Mouse (Mus musculus) ES-E14 (cell line): ENCODE data around the gene Pdzd2. TPM values are rescaled to one million over a fixed set of nuclear protein-coding genes. Genes with fewer than 3 reads are reported as not detected.

Experiments used
- DNase-seq: peaks from one replicate; pipeline ENCODE4 v3.0.0-alpha.2; 2013; ENCODE audit warnings: low read depth, low spot score
- H3K27ac ChIP-seq: 2 replicates; pipeline ENCODE4 v1.5.1; 2012; ENCODE audit warnings: low read depth, mild to moderate bottlenecking, low read length, moderate library complexity, mixed read lengths; ENCODE audit not compliant: poor library complexity, insufficient read depth, severe bottlenecking
- H3K36me3 ChIP-seq: 2 replicates; pipeline ENCODE4 v1.6.1; 2012; ENCODE audit warnings: mild to moderate bottlenecking, low read length, moderate library complexity, mixed read lengths; ENCODE audit not compliant: control insufficient read depth, poor library complexity, insufficient read depth, severe bottlenecking
- H3K4me1 ChIP-seq, 2 experiments: fragments of 150-350 bp in 1 of 2; sonication (generic) in 1 of 2; 2 replicates each; pipeline ENCODE4 v1.6.1; 2012; ENCODE audit warnings: low read length in 2 of 2, mild to moderate bottlenecking in 1 of 2, mixed read lengths in 1 of 2; ENCODE audit not compliant: control insufficient read depth in 2 of 2, insufficient read depth in 2 of 2, poor library complexity in 1 of 2
- H3K4me3 ChIP-seq, 2 experiments: fragments of 150-350 bp in 1 of 2; sonication (generic) in 1 of 2; 2 replicates each; pipeline ENCODE4 v1.5.1; 2012; ENCODE audit warnings: low read length in 2 of 2, low read depth in 1 of 2, mild to moderate bottlenecking in 1 of 2, mixed read lengths in 1 of 2; ENCODE audit not compliant: insufficient read depth in 1 of 2, poor library complexity in 1 of 2, severe bottlenecking in 1 of 2
- H3K9ac ChIP-seq: 2 replicates; pipeline ENCODE4 v1.6.1; 2012; ENCODE audit warnings: low read depth, mild to moderate bottlenecking, low read length, mixed read lengths; ENCODE audit not compliant: poor library complexity, insufficient read depth, severe bottlenecking
- H3K9me3 ChIP-seq: fragments of 150-350 bp; sonication (generic); 2 replicates; pipeline ENCODE4 v1.6.1; 2012; ENCODE audit warnings: low read depth, mild to moderate bottlenecking, low read length; ENCODE audit not compliant: control insufficient read depth, insufficient read depth
- CHD2 ChIP-seq: IDR thresholded peaks from 2 replicates; pipeline ENCODE4 v1.6.1; 2014; ENCODE audit warnings: mild to moderate bottlenecking, low read depth, low read length, inconsistent platforms
- HCFC1 ChIP-seq: IDR thresholded peaks from 2 replicates; pipeline ENCODE4 v1.6.1; 2012; ENCODE audit warnings: low read length, inconsistent platforms, borderline replicate concordance; ENCODE audit not compliant: insufficient read depth
- MAFK ChIP-seq: IDR thresholded peaks from 2 replicates; pipeline ENCODE4 v1.6.1; 2014; ENCODE audit warnings: mild to moderate bottlenecking, low read depth, low read length, inconsistent platforms; ENCODE audit not compliant: insufficient read depth
- ZC3H11A ChIP-seq: IDR thresholded peaks from 2 replicates; pipeline ENCODE4 v1.6.1; 2012; ENCODE audit warnings: low read depth, mild to moderate bottlenecking, inconsistent platforms, low read length, borderline replicate concordance
- ZNF384 ChIP-seq: IDR thresholded peaks from 2 replicates; pipeline ENCODE4 v1.6.1; 2012; ENCODE audit warnings: low read depth, low read length, inconsistent platforms
- in situ Hi-C, 2 experiments: fragments of 600-800 bp; cut with MboI; formaldehyde crosslinking; loops; one replicate each; pipeline ENCODE4 v1.15.1; 2025; ENCODE audit warnings: low sequenced_read_pairs in 2 of 2, inconsistent platforms in 1 of 2; ENCODE audit not compliant: unreplicated experiment in 2 of 2
- total RNA-seq: library from RNA; depleted of rRNA; stranded (reverse); fragments of 300-350 nt; gene quantifications from 2 replicates; pipeline ENCODE4 v1.2.3, GENCODE M21; 2012

Gene Pdzd2
- total RNA-seq, 1 experiment: 6.3 TPM

GRCm38 (mm10) chr15:12546781-12547180 lies 192.9 kb downstream of the Pdzd2 start:
- in situ Hi-C loops: no loop called here
- no peak for DNase-seq
- no peak overlapping the region for H3K27ac ChIP-seq
- no peak overlapping the region for H3K4me3 ChIP-seq
- no peaks in the 10 kb centered on the region for H3K36me3 ChIP-seq
- TF ChIP-seq MAFK (no peak), ZNF384 (no peak), HCFC1 (no peak), ZC3H11A (no peak), CHD2 (no peak)
- no peak overlapping the region for H3K9ac ChIP-seq
- H3K9me3 ChIP-seq: no peaks in the 10 kb centered on the region
- peaks cover 0 to 15% of the 10 kb centered on the region in 2 experiments; a peak in 2 of 4 replicates for H3K4me1 ChIP-seq

- TF ChIP-seq ZNF384 (no peak), HCFC1 (no peak), MAFK (no peak), CHD2 (no peak), ZC3H11A (no peak)
- Histone ChIP-seq H3K9me3 (no peaks in the 10 kb centered on the region), H3K27ac (no peak overlapping the region), H3K4me3 (no peak overlapping the region), H3K9ac (no peak overlapping the region), H3K4me1 (peaks cover 0 to 15% of the 10 kb centered on the region in 2 experiments; a peak in 2 of 4 replicates), H3K36me3 (no peaks in the 10 kb centered on the region)
- in situ Hi-C loops: no loop called here
- no peak for DNase-seq
These were observed 194.1 kb downstream of the Pdzd2 start for GRCm38 (mm10) chr15:12545671-12546070.

- no peak for TF ChIP-seq HCFC1
- no peak for TF ChIP-seq MAFK
- TF ChIP-seq ZC3H11A: no peak
- no peak for TF ChIP-seq CHD2
- TF ChIP-seq ZNF384: no peak
- in situ Hi-C loops: no loop called here
- Histone ChIP-seq H3K9ac (no peak overlapping the region), H3K4me1 (peaks cover 0 to 15% of the 10 kb centered on the region in 2 experiments; a peak in 2 of 4 replicates), H3K4me3 (no peak overlapping the region), H3K9me3 (no peaks in the 10 kb centered on the region), H3K27ac (no peak overlapping the region), H3K36me3 (no peaks in the 10 kb centered on the region)
- no peak for DNase-seq
These were observed 194.5 kb downstream of the Pdzd2 start for GRCm38 (mm10) chr15:12545220-12545619.

- Histone ChIP-seq H3K27ac (no peak overlapping the region), H3K4me1 (peaks cover 0 to 18% of the 10 kb centered on the region in 2 experiments; a peak in 2 of 4 replicates), H3K9ac (no peak overlapping the region), H3K9me3 (no peaks in the 10 kb centered on the region), H3K4me3 (no peak overlapping the region), H3K36me3 (no peaks in the 10 kb centered on the region)
- in situ Hi-C loops: no loop called here
- DNase-seq: no peak
- TF ChIP-seq ZNF384 (no peak), MAFK (no peak), CHD2 (no peak), HCFC1 (no peak), ZC3H11A (no peak)
These were observed 195.9 kb downstream of the Pdzd2 start for GRCm38 (mm10) chr15:12543686-12544325.

- H3K27ac ChIP-seq: no peak overlapping the region
- no peaks in the 10 kb centered on the region for H3K9me3 ChIP-seq
- in situ Hi-C loops: no loop called here
- H3K4me3 ChIP-seq: no peak overlapping the region
- TF ChIP-seq ZC3H11A (no peak), HCFC1 (no peak), CHD2 (no peak), ZNF384 (no peak), MAFK (no peak)
- no peaks in the 10 kb centered on the region for H3K36me3 ChIP-seq
- H3K4me1 ChIP-seq: peaks cover 0 to 17% of the 10 kb centered on the region in 2 experiments; a peak in 2 of 4 replicates
- H3K9ac ChIP-seq: no peak overlapping the region
- no peak for DNase-seq
These were observed 197.4 kb downstream of the Pdzd2 start for GRCm38 (mm10) chr15:12542316-12542715.
